Mouse (Mus musculus): ENCODE results near the gene AL732309.1.

- TF ChIP-seq CTCF (IDR thresholded peaks at IDR 0.05; ENCODE audit: low read depth) (no peak), EP300 (IDR thresholded peaks at IDR 0.05; ENCODE audit: low read depth) (no peak)
These were observed 17.1 kb upstream of the AL732309.1 start for GRCm38 (mm10) chr2:25263623-25264285.
